Mouse (Mus musculus) right cerebral cortex, postnatal 14 days (tissue): ENCODE data around the gene Bcl2.

Experiments used
- DNase-seq: peaks from one replicate; pipeline ENCODE4 v3.0.0; 2022

Bcl2 gene

DNA sequence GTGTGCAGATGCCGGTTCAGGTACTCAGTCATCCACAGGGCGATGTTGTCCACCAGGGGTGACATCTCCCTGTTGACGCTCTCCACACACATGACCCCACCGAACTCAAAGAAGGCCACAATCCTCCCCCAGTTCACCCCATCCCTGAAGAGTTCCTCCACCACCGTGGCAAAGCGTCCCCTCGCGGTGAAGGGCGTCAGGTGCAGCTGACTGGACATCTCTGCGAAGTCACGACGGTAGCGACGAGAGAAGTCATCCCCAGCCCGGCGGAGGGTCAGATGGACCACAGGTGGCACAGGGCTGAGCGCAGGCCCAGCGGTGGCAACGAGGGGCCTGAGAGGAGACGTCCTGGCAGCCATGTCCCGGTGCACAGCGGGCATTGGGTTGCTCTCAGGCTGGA lies 1.7 kb downstream of the Bcl2 start:
- DNase-seq: peak; percentile 57

DNA sequence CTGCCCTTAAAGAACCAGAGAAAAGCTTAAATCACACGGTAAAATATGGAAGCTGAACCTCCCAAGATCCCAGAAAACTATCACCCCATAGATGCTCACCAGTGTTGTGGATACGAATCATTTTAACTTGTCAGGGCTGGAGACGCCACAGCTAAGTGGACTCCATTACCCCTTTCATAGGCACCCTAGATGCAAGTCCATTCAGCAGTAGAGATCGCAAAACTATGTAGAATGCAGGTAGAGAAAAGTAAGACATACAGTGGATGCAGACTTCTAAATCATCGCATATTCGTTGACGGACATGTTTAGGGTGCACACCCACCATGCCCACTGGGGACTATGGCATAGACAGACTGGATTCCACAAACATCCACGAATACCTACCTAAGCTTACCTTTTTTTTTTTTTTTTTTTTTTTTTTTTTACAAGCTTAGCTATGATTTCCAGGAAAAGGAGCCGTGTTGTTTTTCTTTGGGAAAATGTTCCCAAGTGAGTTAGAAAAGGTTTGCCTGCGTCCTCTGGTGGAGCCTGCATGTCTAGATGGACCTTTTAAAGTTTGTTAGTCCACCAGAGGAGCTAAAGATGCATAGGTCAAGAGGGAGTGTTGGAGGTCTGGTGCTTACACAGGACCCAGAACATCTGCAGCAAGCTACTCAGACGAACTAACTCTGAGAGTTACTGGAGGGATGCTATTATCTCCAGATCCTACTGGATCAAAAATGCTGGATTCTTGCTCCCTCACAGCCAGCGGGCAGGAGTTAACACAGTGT lies 2.5 kb downstream of the Bcl2 start:
- no peak for DNase-seq

DNA sequence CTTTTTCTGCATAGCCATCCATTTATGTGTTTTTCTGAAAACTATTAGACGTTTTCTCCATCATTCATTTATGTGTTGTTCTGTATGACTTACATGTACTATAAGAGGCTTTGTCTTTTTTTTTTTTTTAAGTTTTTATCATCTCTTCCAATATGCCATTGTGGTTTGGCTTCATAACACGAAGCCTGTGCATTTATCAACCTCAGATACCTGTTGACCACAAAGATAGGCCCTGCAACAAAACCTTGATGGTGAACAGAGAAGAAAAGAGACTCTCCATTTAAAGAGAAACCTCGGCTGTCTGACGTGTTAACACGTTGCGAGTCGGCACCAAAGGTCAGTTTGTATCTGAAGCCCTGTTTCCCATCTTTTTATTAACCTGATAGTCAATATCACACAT lies 3.9 kb downstream of the Bcl2 start:
- no peak for DNase-seq

DNA sequence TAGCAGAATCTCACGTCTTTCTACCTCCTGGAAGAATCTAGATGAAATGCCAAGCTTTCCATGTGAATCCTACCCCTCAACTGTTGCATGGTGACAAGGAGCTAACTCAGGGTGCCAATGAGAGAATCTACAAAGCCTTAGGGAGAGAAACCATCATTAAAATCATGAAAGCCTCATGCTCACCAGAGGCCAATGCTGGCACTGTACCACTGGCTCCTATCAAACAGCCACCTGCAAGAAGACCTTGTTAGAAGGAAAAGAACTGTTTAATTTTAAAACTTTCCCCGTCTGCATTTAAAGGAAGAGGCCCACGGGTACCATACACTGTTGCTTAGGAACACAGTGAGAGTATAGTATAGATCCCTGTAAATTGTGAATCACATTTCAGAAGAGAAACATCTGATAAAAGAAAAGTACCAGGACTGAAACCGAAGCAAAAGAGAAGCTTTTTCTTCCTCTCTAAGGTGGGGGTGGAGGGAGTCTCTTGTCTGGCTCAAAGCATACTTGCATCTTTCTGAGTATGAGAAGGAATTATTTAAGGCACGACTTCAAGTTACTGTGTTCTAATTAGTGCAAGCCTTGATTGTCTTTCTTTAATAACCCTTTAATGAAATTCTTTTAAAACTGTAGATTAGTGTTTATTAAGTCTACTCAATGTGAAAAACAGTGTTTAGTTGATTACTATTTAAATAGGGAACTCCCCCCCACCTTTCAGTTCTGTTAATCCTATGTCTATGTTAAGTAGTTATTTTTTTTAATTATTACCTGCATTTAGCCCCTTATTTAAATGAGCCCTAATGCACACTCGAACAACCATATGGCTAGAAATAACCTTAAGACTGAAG lies 6.8 kb downstream of the Bcl2 start:
- no peak for DNase-seq

DNA sequence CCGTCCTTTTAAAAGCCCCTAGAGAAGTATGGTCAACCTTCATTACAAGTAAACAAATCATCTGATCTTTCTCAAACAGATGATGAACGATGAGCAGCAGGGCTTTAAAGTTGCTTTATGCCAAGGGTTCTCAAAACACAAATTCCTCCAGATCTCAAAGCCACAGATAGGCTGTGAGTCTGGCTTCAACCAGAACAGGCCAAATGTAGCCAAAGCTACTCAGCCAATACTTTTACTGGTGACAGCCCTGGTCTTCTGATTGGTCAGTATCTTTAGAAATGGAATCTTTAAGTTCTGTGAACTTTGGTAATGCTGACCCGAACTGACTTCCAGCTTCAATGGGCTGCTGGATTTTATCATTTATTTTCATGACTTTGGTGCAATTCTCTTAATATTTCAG lies 10.9 kb downstream of the Bcl2 start:
- no peak for DNase-seq

DNA sequence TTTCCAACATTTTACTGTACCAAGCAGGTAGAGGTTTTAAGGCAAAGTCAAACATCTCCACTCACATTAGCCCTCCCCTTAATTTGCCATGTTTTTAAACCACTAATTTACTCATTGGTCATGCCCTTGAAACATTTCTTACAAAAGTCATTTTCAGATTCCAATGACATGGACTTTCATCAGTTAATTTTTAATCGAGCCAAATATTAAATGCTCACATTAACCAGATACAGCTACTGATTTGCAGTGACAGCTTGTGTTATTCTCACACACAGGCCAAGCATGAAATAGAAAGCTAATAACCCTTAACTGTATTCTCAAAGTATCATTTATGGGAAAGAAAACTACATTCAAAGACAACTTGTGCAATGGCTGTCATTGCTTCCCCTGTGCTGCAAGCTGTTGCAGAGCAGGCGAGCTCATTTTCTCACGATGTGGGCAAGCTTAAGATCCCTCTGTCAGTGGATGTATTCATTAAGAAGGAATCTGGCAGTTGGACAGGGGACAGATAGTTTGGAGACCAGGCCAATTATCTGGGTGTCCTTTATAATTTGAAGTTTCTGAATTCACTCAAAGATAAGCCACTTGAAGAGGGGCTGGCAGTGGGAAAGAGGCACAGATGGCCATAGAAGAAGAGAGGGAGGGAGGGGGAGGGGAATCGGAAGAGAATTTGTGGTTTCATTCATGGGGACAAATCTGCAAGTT lies 11.5 kb downstream of the Bcl2 start:
- no peak for DNase-seq

DNA sequence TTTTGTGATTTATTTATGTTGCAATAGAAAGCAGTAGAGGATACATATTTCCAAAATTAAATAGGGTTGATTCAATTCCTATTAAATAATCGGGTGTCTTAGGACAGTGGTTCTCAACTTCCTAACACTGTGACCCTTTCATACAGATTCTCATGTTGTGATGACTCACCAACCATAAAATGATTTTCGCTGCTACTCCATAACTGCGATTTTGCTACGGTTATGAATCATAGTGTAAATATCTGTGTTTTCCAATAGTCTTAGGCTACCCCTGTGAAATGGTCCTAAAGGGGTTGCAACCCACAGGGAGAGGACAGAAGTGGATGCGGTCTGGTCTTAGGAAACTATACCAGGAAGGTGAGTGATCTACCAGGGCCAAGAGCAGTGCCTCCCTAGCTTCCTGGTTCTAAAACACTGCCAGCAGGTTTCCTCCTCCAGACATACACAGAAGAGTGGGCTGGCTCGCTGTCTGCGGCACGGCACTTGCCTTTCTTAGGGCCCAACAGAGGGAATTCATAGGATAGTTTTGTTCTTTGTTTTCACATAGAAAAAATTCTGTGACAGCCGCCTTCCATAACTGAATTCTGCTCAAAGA lies 13.5 kb downstream of the Bcl2 start:
- no peak for DNase-seq

DNA sequence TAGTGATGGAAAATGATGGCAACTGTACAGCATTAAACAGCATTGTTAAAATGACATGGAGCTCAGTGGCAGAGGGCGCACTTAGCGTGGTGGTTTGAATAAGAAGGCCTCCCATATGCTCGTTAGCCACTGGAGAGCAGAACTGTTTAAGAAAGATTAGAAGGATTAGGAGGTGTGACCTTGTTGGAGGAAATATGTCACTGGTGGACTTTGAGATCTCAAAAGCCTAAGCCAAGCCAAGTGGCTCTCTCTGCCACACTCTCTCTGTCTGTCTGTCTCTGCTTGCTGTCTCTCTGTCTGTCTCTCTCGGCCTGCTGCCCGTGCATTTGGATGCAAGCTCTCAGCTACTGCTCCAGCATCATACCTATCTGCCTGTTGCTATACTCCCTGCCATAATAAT lies 17.6 kb downstream of the Bcl2 start:
- DNase-seq: no peak

DNA sequence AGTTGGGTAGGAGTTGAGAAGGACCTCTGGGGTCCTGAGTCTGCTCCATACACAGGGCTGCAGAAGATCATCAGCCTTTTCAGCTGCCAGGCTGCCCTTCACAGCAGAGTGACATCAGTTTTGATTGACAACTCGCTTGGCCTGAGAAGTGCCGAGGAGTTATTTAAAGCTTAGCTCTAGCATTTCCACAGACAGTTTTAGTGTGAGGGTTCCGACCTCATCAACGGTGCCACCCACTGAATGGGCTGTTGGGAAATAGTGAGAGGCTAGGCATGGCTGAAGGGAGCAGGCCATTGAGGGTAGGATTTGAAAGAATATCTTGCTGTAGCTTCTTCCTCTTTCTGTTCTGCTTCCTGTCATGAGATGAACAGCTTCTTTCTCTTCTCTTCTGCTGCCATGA lies 18.4 kb downstream of the Bcl2 start:
- no peak for DNase-seq

DNA sequence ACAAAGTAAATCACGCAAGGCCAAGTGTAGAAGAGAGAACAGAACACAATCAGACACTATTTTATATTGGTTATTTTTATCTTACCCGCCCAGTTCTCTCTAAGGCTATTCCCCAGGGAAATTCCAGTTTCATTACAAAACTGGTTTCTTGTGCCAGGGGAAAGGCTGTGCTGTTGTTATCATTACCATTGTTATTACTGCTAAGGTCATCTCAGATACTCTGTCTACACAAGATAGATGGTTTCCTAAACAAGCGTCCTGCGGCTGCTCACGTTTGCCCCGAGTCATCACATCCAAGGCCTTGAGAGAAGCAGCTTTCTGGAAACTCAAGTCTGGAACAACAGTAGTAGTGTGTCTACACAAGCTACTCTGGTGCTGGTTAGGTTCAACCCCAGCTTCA lies 19.8 kb downstream of the Bcl2 start:
- no peak for DNase-seq

DNA sequence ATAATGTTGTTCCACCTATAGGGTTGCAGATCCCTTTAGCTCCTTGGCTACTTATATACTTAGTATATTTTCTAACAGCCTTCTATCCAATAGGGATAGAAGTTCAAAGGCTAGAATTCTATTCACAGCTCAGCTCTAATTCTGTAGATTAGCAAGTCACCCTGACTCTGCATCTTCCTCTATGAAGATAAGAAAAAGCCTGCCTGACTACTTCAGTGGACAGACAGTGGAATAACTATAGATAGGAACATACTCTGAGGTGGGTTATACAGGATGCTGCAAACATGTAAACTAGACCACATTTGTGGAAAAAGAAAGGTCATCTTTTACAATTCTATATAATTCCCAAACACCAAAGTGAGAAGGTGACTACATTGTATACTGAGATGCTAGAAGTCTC lies 21.5 kb downstream of the Bcl2 start:
- no peak for DNase-seq

DNA sequence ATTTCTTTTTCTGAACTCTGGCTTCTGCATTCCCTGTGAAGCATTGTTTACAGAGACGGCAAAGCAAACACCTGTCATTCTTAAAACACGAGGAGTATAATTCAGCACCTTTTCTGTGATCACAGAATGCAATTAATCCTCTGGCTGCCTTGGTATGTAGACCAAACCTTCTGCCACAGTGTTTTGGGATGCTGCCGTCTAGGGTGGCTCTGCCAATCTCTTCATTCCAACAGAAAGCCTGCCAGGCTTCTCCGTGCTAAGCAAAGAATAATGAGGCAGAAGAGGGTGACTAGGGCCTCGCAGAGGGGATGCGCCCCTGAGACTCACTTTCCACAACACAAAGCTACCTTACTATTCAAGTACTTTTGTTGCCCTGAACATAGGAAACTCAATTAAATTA lies 23.2 kb downstream of the Bcl2 start:
- no peak for DNase-seq

DNA sequence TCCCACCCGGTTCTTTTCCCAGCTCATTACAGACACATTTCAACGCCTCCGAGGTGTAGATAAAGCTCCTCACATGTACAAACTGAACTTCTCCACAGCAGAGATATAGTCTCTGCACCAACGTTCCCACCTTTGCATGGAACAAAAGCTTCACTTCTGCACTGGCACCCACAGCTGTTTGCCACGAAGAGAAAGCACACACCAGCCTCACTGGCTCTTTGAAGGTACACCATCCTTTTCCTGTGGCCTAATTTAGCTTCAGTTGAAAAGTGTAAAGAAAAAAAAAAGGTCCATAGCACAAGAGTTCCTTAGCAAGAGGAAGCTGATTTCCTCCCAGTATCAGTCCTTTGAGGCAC lies 25.9 kb downstream of the Bcl2 start:
- DNase-seq: no peak

DNA sequence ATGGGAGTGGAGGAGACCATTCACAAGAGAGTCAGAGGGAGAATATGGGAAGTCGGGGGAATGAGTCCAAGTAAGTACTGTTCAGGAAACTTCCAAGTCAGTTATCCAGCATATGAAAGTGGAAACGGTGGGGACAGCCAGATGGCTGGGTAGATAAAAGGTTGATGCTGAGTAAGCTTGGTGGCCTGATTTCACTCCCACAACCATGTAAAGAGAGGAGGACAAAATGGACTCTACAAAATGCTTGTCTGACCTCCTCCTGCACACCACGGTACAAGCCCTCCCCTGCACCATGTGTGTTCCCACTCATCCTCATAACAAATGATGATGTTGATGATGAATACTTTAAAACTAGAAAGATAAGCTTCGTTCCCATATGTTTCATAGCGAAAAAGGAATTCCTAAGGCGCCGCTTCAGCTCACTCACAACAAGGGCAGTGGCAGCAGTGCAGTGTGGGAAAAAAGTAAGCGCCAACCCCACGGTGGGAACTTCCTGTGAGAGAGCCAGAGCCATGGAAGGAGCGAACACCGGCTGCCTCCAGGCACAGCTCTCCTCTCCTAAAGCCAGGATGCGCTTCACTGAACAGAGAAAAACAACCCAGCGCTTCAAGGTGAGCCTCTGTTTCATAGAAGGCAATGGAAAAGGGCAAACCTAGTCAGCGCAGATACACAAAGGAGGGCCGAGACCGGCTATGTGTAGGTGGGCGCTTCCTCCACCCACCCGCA lies 26.5 kb downstream of the Bcl2 start:
- DNase-seq: no peak

DNA sequence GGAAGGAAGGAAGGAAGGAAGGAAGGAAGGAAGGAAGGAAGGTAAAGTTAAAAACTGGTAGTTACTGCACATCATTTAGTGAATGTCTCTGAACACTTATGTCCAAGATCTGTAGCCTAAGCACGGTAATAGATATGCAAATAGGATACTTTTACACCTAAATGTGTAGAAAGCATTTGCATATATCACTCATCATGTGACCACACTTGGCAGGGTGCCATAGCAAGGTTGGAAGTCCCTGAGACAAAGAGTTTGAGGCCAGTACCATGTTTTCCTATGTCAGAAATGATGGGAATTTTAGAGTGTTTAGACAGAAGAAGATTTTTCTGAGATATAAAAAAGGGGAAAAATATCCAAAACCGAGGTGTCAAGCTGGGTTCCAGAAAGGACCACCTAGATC lies 28.4 kb downstream of the Bcl2 start:
- no peak for DNase-seq

DNA sequence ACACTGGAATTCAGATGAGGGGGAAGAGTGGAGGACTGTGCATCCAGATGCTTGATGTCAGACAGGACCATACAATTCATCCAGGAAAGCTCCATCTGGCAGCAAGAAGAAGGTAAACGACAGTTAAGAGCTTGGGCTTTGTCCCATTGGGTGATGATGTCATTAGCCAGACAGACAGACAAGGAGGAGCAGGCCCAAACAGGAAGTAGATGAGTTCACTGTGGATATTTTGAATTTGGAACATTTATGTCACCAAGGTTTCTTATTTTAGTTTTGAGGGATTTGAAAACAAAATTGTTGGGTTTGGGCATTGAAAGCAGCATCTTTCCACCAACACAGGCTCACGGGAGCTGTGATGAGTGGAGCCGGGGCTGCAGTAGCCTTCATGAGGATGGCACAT lies 29.5 kb downstream of the Bcl2 start:
- DNase-seq: no peak

DNA sequence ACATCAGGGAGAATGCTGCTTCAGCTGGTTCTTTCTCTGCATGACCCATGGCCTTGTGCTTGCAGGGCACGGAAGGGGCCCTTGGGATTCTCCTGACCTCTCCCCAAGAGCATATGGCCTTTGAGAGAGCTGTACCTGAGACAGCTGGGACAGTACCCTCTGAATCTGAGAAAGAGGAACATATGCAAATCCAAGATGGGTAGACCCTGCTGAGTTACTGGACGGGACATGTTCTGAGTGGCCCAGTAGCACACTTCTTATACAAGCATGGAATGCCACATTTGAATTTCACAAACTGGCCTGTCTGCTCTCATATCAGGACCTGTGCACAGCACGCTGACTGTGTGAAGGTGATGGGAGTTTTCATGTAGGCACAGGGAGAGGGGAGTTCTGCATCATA lies 31.2 kb downstream of the Bcl2 start:
- no peak for DNase-seq

DNA sequence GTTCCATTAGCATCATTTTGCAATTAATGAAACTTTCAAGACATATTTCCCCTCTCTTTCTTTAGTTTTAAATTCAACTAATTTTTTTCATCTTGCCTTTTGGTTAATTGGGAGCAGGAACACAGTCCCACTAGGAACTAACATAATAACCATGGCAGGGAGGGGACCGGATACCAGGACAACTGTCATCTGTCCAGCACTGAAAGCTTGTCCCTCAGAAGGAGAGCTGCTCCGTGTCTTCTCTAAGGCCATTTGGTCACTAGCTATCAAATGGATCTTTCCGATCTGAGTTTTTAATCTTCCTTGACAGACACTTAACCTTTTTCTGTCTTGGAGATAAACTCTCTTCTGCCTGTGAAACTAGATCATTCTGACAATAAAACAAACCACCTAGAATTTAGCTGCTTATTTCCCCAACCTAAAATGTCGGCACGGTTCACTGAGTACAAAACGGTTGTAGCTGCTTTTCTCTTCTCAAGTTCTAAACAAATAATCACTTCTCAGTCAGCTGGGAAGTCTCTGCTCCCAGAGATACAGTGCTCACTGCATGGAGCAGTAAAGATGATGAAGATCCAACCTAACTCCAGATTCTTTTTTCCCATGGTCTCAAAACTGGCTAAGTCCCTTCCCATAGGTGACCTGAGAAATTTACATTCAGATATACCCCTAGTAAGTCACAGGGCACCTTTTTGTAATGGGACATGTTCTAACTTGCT lies 34.1 kb downstream of the Bcl2 start:
- DNase-seq: no peak

DNA sequence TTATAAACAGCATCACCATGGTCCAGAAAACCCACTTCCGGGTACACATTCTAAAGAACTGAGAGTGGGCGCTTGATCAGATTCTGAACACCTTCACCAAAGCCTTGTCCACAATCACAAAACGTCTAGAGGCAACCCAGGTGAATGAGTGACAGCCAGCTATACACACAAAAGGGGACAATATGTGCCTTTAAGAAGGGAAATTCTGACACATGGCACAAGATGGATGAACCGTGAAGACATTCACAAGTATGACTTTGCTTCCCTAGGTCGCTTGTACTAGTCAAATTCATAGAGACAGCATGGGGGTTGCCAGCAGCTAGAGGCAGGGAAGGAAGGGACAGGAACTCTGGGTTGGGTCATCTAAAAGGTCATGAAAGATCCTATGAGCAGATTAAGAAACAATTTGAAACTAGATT lies 36.0 kb downstream of the Bcl2 start:
- no peak for DNase-seq

DNA sequence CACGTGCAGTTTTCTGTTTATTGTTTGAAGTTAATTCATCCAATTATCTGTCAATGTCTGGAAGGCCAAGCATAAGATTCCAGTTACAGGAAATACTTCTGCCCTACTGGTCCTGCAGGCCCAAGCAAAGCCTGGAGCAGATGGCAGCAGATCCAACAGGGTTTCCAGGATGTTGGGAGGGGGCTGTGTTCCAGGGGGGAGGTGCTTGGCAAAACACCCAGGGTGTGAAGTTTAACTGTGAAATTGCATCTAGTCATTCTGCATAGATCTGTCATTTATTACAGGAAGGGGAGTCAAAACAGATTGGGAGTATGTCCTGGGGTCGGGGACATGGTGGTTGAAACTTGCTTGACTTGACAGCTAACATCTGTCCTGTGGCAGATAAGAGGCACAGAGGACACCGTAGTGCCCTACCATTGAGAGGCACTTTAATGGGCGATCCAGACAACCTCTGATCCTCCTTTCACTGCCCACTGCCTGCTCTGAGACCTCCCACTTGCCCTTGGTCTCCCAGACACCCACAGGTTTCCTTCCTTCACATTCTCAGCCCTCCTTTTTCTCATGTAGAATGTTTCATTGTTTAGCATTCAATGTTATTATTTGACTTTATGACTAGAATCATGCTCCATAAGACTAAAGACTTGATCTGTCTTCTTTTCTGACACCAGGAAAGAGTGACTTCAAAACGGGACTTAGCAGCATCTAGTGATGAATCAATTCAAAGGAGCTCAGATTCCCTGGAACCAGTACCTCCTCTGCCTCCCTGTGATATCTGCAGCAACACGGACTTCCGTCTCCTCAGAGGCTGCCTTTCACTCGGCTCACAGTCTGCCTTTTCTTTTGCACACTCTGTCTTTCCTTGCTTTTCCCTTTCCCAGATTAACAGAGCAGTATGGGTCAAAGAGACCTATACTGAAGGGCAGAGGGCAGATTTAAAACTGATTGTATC lies 47.7 kb downstream of the Bcl2 start:
- DNase-seq: no peak

DNA sequence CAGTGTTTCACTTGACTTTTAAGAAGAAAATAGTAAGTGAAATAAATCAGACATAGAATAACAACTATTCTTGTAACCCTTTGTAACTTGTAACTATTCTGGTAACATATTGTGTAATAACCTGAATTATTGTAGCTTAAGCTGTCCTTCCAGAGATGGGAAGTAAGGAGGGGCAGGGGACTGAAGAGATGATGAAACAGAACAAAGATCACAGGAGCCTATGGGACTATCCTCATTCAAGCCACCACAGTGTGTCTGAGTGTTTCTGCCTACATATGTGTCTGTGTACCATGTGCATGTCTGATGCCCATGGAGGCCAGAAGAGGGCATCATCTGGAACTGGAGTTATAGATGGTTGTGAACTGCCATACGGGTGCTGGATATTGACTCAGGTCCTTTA lies 49.1 kb downstream of the Bcl2 start:
- DNase-seq: no peak
